Mouse (Mus musculus): Measurements from ENCODE around the gene Tbcb. TPM values are rescaled to one million over a fixed set of nuclear protein-coding genes. Genes with fewer than 3 reads are reported as not detected.

Tbcb gene
- polyA plus RNA-seq (2016; fragmentation: Nextera tagmentation; extraction: Ambion mirVana): 214 and 222 TPM in 2 replicates

GRCm38 (mm10) chr7:30231669-30232454 lies at the start of gene Tbcb, which contains the start of gene Polr2i:
Gene Tbcb (minus strand): TSS chr7:30232272.
Gene Polr2i (plus strand): TSS chr7:30231948.
- H3K9ac ChIP-seq (replicated peaks): peak within 1 kb of the TSS; percentile 72
- no peaks in the 10 kb centered on the region for H3K27me3 ChIP-seq
- no peaks in the 10 kb centered on the region for H3K9me3 ChIP-seq
- under 1% methylated on average over 67 of the region's 67 CpGs for WGBS
- H3K4me1 ChIP-seq (replicated peaks): peaks cover 17% of the 10 kb centered on the region
- H3K27ac ChIP-seq: peak within 1 kb of the TSS; percentile 94
- ATAC-seq (ENCODE audit: insufficient number of reproducible peaks, insufficient read depth, low FRiP score, low TSS enrichment, low read depth): peak; percentile 86
- peak within 1 kb of the TSS; percentile 74 for H3K4me3 ChIP-seq (replicated peaks)
- peak within 1 kb of the TSS; percentile 72 for H3K4me2 ChIP-seq
- peaks cover 54% of the 10 kb centered on the region for H3K36me3 ChIP-seq

- Histone ChIP-seq H3K9ac (replicated peaks) (no peak overlapping the region), H3K27me3 (0 out of 2 replicates have a peak, but pooled peaks cover 2% of the 10 kb centered on the region), H3K36me3 (no peaks in the 10 kb centered on the region), H3K4me1 (replicated peaks) (peaks cover 14% of the 10 kb centered on the region), H3K4me2 (peak overlapping the region; percentile 82; the same call in 1 of the 2 replicates), H3K4me3 (replicated peaks) (peak overlapping the region; percentile 78; the same call in 1 of the 2 replicates), H3K27ac (no peak overlapping the region), H3K9me3 (no peaks in the 10 kb centered on the region)
- WGBS: 69% methylated on average over 4 of the region's 4 CpGs
- ATAC-seq (ENCODE audit: insufficient number of reproducible peaks, insufficient read depth, low FRiP score, low TSS enrichment, low read depth): no peak
Measured at GRCm38 (mm10) chr7:30281522-30281921, 49.5 kb upstream of the Tbcb start.

- peak overlapping the region; percentile 95 for H3K27ac ChIP-seq
- peak overlapping the region; percentile 82 for H3K4me2 ChIP-seq
- peaks cover 14% of the 10 kb centered on the region for H3K4me1 ChIP-seq (replicated peaks)
- H3K4me3 ChIP-seq (replicated peaks): peak overlapping the region; percentile 78
- no peaks in the 10 kb centered on the region for H3K36me3 ChIP-seq
- H3K9ac ChIP-seq (replicated peaks): peak overlapping the region; percentile 44
- peak; percentile 85 for ATAC-seq (ENCODE audit: insufficient number of reproducible peaks, insufficient read depth, low FRiP score, low TSS enrichment, low read depth)
- H3K27me3 ChIP-seq: no peaks in the 10 kb centered on the region
- under 1% methylated on average over 20 of the region's 20 CpGs for WGBS
- H3K9me3 ChIP-seq: no peaks in the 10 kb centered on the region
Measured at GRCm38 (mm10) chr7:30280670-30281138, 48.6 kb upstream of the Tbcb start.

DNA sequence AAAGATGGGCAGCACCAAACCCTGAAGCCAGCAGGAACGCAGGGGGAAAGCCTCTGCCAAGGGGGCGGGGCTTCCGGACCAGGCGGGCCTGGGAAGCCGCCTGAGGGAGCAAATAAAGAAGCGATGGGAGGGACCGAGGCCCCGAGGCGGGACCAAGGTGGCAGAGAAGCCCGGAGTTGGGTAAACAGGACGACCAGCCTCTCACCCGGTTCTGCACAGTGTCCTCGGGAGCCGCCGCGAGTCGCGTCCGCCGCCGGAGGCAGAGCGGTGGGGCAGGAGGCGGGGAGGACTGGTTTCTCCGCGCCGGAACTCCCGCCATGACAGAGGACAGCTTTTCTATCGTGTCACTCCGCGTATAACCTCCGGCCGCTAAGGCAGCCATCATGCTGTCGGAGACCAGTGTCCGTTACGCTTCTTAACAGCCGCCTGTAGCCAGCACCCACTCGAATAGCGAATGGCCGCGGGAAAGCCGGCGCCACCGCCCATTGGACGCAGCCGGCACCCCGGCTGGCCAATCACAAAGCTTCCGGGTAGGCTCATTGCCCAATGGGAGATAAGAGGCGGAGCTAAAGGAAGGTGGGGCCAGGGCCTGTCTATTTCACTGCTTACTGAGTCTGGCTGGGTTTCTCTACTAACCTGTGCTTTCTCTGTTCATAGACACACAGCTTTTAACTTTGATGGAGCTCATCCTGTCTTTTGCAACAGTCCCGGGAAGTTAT lies 48.0 kb upstream of the Tbcb start, which contains the start of the genes Thap8 and Wdr62:
TSS of gene Thap8 (plus strand) at position 144 of the 719 bp plus-strand sequence.
TSS of gene Wdr62 (minus strand) at position 469 of the 719 bp plus-strand sequence.
- Histone ChIP-seq H3K27ac (peak within 1 kb of the TSS; percentile 95), H3K4me1 (replicated peaks) (peaks cover 14% of the 10 kb centered on the region), H3K27me3 (no peaks in the 10 kb centered on the region), H3K4me3 (replicated peaks) (peak within 1 kb of the TSS; percentile 78), H3K9ac (replicated peaks) (peak within 1 kb of the TSS; percentile 57), H3K36me3 (no peaks in the 10 kb centered on the region), H3K4me2 (peak within 1 kb of the TSS; percentile 82), H3K9me3 (no peaks in the 10 kb centered on the region)
- under 1% methylated on average over 48 of the region's 49 CpGs for WGBS
- peak; percentile 91 for ATAC-seq (ENCODE audit: insufficient number of reproducible peaks, insufficient read depth, low FRiP score, low TSS enrichment, low read depth)

GRCm38 (mm10) chr7:30279536-30279935 lies 47.5 kb upstream of the Tbcb start:
- H3K4me2 ChIP-seq: peak overlapping the region; percentile 82
- peak overlapping the region; percentile 78 for H3K4me3 ChIP-seq (replicated peaks)
- no peaks in the 10 kb centered on the region for H3K36me3 ChIP-seq
- peaks cover 14% of the 10 kb centered on the region for H3K4me1 ChIP-seq (replicated peaks)
- no peaks in the 10 kb centered on the region for H3K27me3 ChIP-seq
- H3K9ac ChIP-seq (replicated peaks): peak overlapping the region; percentile 57
- peak overlapping the region; percentile 95 for H3K27ac ChIP-seq
- no peaks in the 10 kb centered on the region for H3K9me3 ChIP-seq
- 1% methylated on average over 6 of the region's 6 CpGs for WGBS
- ATAC-seq (ENCODE audit: insufficient number of reproducible peaks, insufficient read depth, low FRiP score, low TSS enrichment, low read depth): no peak

DNA sequence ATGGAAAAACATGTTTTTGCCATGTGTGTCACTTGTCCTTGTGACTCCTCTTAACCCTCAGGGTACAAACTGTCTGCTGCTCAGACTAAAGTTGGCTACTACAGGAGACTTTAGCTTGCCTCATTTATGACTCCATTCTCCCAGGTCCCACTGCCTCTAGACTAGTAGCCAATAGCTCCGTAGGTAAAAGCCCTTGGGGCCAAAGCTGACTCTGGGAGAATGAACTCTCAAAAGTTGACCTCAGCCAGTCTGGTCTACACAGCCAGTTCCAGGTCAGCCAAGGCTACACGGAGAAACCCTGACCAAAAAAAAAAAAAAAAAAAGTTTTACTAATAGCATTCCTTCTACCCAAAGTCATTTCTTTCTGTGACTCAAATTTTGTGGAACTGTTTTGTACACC lies 46.8 kb upstream of the Tbcb start:
- ATAC-seq (ENCODE audit: insufficient number of reproducible peaks, insufficient read depth, low FRiP score, low TSS enrichment, low read depth): no peak
- H3K9ac ChIP-seq (replicated peaks): no peak overlapping the region
- H3K9me3 ChIP-seq: no peaks in the 10 kb centered on the region
- H3K27ac ChIP-seq: no peak overlapping the region
- H3K4me2 ChIP-seq: peak overlapping the region; percentile 82; the same call in 1 of the 2 replicates
- no peaks in the 10 kb centered on the region for H3K27me3 ChIP-seq
- H3K4me1 ChIP-seq (replicated peaks): peaks cover 14% of the 10 kb centered on the region
- H3K4me3 ChIP-seq (replicated peaks): no peak overlapping the region
- 47% methylated on average over 2 of the region's 2 CpGs for WGBS
- no peaks in the 10 kb centered on the region for H3K36me3 ChIP-seq

DNA sequence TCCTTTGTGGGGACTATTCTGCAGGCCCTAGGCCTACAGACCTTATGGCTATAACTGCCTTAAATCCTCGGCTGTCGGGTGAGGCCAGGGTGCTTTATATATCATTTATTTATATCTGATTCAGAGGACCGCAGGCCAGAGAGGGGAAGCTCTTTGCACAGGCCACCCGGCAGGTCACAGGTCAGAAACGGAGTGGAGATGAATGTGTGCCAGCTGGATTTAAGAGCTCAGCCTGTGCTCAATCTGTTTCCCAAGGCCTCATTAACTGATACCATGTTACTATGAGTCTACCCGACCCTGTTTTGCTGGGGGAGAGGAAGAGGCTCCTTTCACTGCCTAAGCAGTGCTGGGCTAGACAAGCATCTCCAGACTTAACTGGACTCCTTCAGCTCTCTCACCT lies 42.3 kb upstream of the Tbcb start:
- Histone ChIP-seq H3K4me2 (no peak overlapping the region), H3K4me3 (replicated peaks) (no peak overlapping the region), H3K9me3 (no peaks in the 10 kb centered on the region), H3K27ac (no peak overlapping the region), H3K4me1 (replicated peaks) (peaks cover 2% of the 10 kb centered on the region; the same call in 1 of the 2 replicates), H3K36me3 (peaks cover 30% of the 10 kb centered on the region), H3K9ac (replicated peaks) (no peak overlapping the region), H3K27me3 (no peaks in the 10 kb centered on the region)
- ATAC-seq (ENCODE audit: insufficient number of reproducible peaks, insufficient read depth, low FRiP score, low TSS enrichment, low read depth): no peak
- 65% methylated on average over 6 of the region's 6 CpGs for WGBS

DNA sequence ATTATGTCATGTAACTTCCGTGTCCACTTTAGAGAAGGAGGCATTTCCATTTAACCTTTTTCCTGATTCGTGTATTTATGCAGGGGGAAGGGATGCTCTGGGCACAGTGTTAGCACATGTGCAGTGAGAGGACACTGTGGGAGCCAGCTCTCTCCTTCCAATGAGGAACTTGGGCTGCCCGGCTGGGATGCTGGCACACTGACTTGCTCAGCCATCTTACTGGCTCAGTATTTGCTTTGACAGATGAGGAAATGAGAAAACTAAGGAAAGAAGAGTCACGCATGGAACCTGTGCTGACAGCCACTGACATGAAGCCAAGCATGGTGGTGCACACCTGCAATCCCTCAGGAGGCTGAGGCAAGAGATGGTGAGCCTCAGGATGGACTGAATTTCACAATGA lies 37.6 kb upstream of the Tbcb start:
- Histone ChIP-seq H3K27me3 (no peaks in the 10 kb centered on the region), H3K27ac (no peak overlapping the region), H3K4me2 (no peak overlapping the region), H3K36me3 (peaks cover 51% of the 10 kb centered on the region), H3K9ac (replicated peaks) (0 out of 2 replicates have a peak overlapping the region, but pooled peaks have one; percentile 8), H3K9me3 (no peaks in the 10 kb centered on the region), H3K4me3 (replicated peaks) (no peak overlapping the region), H3K4me1 (replicated peaks) (no peaks in the 10 kb centered on the region)
- no peak for ATAC-seq (ENCODE audit: insufficient number of reproducible peaks, insufficient read depth, low FRiP score, low TSS enrichment, low read depth)
- WGBS: 90% methylated on average over 4 of the region's 4 CpGs

GRCm38 (mm10) chr7:30266780-30267179 lies 34.7 kb upstream of the Tbcb start:
- Histone ChIP-seq H3K9me3 (no peaks in the 10 kb centered on the region), H3K9ac (replicated peaks) (no peak overlapping the region), H3K4me3 (replicated peaks) (no peak overlapping the region), H3K36me3 (peaks cover 45% of the 10 kb centered on the region), H3K4me1 (replicated peaks) (no peaks in the 10 kb centered on the region), H3K27ac (no peak overlapping the region), H3K27me3 (no peaks in the 10 kb centered on the region), H3K4me2 (no peak overlapping the region)
- WGBS: 92% methylated on average over 3 of the region's 3 CpGs
- ATAC-seq (ENCODE audit: insufficient number of reproducible peaks, insufficient read depth, low FRiP score, low TSS enrichment, low read depth): no peak

DNA sequence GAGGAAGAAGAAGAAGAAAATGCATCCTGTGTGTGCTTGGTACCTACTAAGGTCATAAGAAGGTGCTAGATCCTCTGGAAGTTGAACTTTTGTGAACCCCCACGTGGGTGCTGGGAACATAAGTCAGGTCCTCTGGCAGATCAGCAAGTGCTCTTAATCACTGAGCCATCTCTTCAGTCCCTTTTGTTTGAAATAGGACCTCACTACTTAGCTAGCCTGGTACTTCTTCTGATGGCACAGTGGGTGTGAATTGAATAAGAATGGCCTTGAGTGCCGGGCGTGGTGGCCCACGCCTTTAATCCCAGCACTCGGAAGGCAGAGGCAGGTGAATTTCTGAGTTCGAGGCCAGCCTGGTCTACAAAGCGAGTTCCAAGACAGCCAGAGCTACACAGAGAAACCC lies 33.9 kb upstream of the Tbcb start:
- H3K27ac ChIP-seq: no peak overlapping the region
- no peak overlapping the region for H3K9ac ChIP-seq (replicated peaks)
- 91% methylated on average over 7 of the region's 7 CpGs for WGBS
- H3K27me3 ChIP-seq: no peaks in the 10 kb centered on the region
- ATAC-seq (ENCODE audit: insufficient number of reproducible peaks, insufficient read depth, low FRiP score, low TSS enrichment, low read depth): no peak
- no peak overlapping the region for H3K4me3 ChIP-seq (replicated peaks)
- H3K4me2 ChIP-seq: no peak overlapping the region
- H3K4me1 ChIP-seq (replicated peaks): no peaks in the 10 kb centered on the region
- H3K9me3 ChIP-seq: no peaks in the 10 kb centered on the region
- peaks cover 45% of the 10 kb centered on the region for H3K36me3 ChIP-seq

- H3K4me1 ChIP-seq (replicated peaks): no peaks in the 10 kb centered on the region
- H3K36me3 ChIP-seq: peaks cover 42% of the 10 kb centered on the region
- H3K27ac ChIP-seq: no peak overlapping the region
- no peak overlapping the region for H3K4me3 ChIP-seq (replicated peaks)
- H3K9ac ChIP-seq (replicated peaks): no peak overlapping the region
- 94% methylated on average over 5 of the region's 5 CpGs for WGBS
- no peak overlapping the region for H3K4me2 ChIP-seq
- H3K9me3 ChIP-seq: no peaks in the 10 kb centered on the region
- no peak for ATAC-seq (ENCODE audit: insufficient number of reproducible peaks, insufficient read depth, low FRiP score, low TSS enrichment, low read depth)
- no peaks in the 10 kb centered on the region for H3K27me3 ChIP-seq
Measured at GRCm38 (mm10) chr7:30265531-30265930, 33.5 kb upstream of the Tbcb start.
